Mouse (Mus musculus): ENCODE measurements at regions not wholly inside any gene's neighbourhood (a gene's known extent, or its start where the extent isn't known, plus 50 kb on each side); places are given as distances from the start of the nearest gene placed in this dataset.

DNA sequence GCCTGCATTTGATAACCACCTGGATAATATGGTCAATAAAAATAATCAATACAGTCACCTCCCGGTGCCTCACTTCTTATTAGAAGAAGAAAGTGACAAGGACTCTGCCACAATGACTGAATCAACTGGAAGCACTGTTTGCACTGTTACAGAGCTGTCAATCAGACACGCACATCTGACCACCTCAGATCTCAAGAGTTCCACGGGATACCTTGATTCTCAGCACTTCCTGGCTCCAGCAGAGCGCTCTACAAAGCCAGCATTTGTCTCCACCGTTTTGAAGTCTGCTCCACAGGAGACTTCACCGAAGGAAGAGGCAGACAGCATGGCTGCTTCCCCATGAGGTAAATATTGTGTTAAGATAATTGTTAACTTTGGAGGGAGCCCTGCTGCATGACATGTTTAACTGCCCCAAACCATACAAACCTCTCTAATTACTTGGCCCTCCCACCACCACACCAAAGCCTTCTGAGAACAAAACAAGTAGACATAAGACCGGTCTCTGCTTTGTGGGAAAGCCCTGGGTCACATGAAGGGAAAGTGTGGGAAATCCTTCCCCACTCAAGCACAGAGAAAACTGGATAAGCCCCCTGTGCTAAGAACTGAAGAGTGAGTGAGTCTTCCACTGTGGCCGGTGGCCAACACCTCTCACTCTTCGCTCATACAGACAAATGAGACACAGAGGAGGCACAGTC lies 320.2 kb downstream of the Irs2 start:
- TF ChIP-seq MEF2A (IDR thresholded peaks at IDR 0.05; ENCODE audit: extremely low read depth, insufficient replicate concordance, low read depth, low read length, poor library complexity, severe bottlenecking): no peak
- no peak for TF ChIP-seq MXI1 (IDR thresholded peaks at IDR 0.05; ENCODE audit: low read depth, low read length)
- no peak for TF ChIP-seq USF1 (IDR thresholded peaks at IDR 0.05; ENCODE audit: low read depth, low read length)
- TF ChIP-seq POLR2AphosphoS2 (IDR thresholded peaks at IDR 0.05; ENCODE audit: low read length): no peak
- no peak for TF ChIP-seq SMC3 (IDR thresholded peaks at IDR 0.05; ENCODE audit: low read depth, low read length)
- no peak for TF ChIP-seq NELFE (IDR thresholded peaks at IDR 0.05; ENCODE audit: low read depth, low read length)
- no peak for TF ChIP-seq BHLHE40 (IDR thresholded peaks at IDR 0.05; ENCODE audit: borderline replicate concordance, low read depth, low read length)
- no peak for TF ChIP-seq ZKSCAN1 (IDR thresholded peaks at IDR 0.05; ENCODE audit: low read depth, low read length)
- no peak for TF ChIP-seq CTCF (IDR thresholded peaks at IDR 0.05 in 2 of 3, conservative IDR thresholded peaks at IDR 0.05 in 1 of 3; ENCODE audit: control insufficient read depth in 1 of 3, insufficient read depth in 1 of 3, low read depth in 2 of 3, low read length in 3 of 3, poor library complexity in 1 of 3, severe bottlenecking in 1 of 3)
- no peak for TF ChIP-seq GABPA (IDR thresholded peaks at IDR 0.05; ENCODE audit: low read depth, low read length)
- no peak for TF ChIP-seq POLR2AphosphoS5 (IDR thresholded peaks at IDR 0.05; ENCODE audit: borderline replicate concordance, low read depth, low read length)
- no peak for TF ChIP-seq TCF12 (IDR thresholded peaks at IDR 0.05; ENCODE audit: low read depth, low read length)
- TF ChIP-seq ZMIZ1 (IDR thresholded peaks at IDR 0.05; ENCODE audit: low read depth, low read length): no peak
- TF ChIP-seq POLR2A (IDR thresholded peaks at IDR 0.05; ENCODE audit: control insufficient read depth in 1 of 2, insufficient read depth in 1 of 2, low read depth in 1 of 2, low read length in 2 of 2, poor library complexity in 1 of 2): no peak
- TF ChIP-seq USF2 (IDR thresholded peaks at IDR 0.05; ENCODE audit: borderline replicate concordance in 1 of 2, insufficient read depth in 1 of 2, low read depth in 1 of 2, low read length in 2 of 2): no peak
- Histone ChIP-seq H3K79me2 (ENCODE audit: control insufficient read depth, insufficient read depth, low read length, poor library complexity) (no peaks in the 10 kb centered on the region), H3K9me3 (replicated peaks; ENCODE audit: insufficient read depth, low read length) (no peaks in the 10 kb centered on the region), H3K9ac (ENCODE audit: control insufficient read depth, low read depth, low read length, poor library complexity, severe bottlenecking) (no peak overlapping the region), H3K36me3 (ENCODE audit: control insufficient read depth in 1 of 2, insufficient read depth in 2 of 2, low read length in 2 of 2) (no peaks in the 10 kb centered on the region), H3K4me3 (ENCODE audit: control insufficient read depth in 1 of 2, insufficient read depth in 1 of 2, low read depth in 2 of 2, low read length in 2 of 2) (no peak overlapping the region), H3K27ac (ENCODE audit: control insufficient read depth, low read depth, low read length) (no peak overlapping the region), H3K4me1 (ENCODE audit: control insufficient read depth in 1 of 2, insufficient read depth in 2 of 2, low read length in 2 of 2) (no peaks in the 10 kb centered on the region), H3K27me3 (ENCODE audit: control insufficient read depth in 1 of 2, insufficient read depth in 2 of 2, low read length in 2 of 2) (no peaks in the 10 kb centered on the region)
- DNase-seq (ENCODE audit: low read depth, low spot score): no peak
